Mouse (Mus musculus): ENCODE measurements around the gene Satb1. TPM values are rescaled to one million over a fixed set of nuclear protein-coding genes. Genes with fewer than 3 reads are reported as not detected.

The Satb1 gene
- 38.7 and 40.7 TPM in 2 replicates for polyA plus RNA-seq (2012; rRNA removed)

DNA sequence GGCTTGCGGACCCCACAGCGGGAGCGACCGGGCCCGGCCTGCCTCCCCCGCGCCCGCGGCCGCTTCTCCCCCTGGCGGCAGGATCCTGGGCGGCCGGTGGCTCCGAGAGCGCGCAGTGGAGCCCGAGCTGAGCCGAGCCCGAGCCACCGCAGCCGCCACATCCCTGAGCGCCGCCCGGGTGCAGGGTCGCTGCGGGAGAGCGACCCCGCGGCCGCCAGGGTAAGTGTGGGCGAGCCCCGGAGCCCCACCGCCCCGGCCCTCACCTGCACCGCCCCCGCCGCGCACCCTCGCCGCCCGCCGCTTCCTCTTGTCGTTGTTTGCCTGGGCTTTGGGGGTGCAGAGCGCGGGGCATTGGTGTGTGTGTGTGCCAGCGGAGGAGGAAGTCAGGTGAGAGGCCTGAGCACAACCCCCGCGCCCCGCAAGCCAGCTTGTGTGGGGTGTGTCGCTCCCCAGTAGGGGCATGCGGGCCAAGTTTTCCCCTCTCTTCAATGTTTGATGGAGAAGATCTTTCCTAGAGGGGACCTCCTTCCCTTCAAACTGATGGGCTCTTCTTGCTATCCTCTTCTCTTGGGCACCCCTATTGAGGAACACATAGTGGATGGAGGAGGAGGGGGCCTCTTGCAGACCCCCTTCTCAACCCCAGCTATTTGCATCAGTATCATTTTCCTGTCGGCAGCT, at the start of gene Satb1:
Gene Satb1 (minus strand): TSS at position 391 of the 678 bp plus-strand sequence.
- no peak for DNase-seq (ENCODE audit: extremely low spot score in 1 of 2, low spot score in 1 of 2)

DNA sequence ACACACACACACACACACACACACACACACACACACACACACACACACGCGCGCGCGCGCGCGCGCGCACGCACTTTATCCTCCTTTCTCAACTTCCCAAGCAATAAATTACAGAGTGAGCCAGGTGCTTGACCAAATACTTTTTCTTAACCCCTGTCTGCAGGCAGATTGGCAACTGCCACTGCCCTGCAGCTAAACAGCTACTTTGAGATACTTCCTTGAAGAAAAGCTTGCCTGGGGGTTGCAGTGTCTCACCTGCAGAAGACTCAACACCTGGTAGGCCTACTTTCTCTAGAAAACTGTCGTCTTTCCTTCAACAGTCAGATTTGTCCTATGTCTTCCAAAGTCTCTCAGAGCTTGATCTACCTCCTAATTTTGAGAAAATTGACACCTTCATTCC, 49.5 kb upstream of the Satb1 start:
- DNase-seq (ENCODE audit: extremely low spot score in 1 of 2, low spot score in 1 of 2) = no peak

DNA sequence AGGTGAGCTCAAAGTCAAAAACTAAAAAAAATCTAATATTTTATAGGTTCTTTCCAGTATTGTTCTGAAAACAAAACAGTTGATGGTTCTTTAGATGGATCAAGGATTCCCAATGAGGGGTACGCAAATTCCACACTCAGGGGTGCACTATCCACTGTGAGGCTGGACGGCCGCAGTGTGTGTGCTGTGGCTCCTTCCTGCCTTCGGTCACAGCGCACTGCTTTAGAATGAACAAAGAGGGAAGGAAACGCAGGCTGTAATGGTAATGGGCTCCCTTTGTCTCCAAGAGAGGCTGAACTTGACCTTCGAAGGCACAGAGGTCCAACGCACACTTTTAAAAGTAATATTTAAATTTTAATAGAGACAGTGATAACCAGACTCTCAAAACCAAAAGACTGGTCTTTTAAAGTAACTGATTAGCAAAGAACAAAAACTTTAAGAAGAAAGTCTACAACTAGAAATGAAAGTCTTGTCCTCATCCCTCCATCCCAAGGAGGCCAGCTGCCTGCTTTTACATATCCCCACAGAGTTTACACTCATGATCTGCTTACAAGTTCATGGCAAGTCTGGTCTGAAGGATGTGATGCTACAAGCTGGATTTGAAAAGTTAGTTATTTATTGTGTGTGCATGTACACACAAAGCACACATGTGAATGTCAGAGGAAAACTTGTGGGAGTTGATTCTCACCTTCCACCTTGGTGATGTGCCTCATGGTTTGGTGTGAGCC, 48.0 kb upstream of the Satb1 start:
- no peak for DNase-seq (ENCODE audit: extremely low spot score in 1 of 2, low spot score in 1 of 2)

DNA sequence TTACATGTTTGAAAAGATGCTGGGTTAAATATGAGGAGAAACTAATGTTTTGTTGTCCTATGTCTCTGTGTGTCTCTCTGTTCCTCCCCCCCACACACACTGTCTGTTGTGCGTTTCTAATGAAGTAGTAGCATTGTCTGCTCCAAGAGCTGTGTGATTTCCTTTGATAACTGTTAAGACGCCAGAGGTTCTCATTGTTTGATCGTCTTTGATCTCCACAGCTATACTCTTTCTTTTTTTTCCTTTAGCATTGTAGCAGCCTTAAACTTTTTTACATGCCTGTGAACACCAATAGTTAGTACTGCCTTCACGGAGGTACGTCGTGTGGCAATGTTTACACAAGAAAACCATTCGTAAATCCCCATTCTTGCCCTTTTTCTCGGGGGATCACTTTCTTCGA, 47.1 kb upstream of the Satb1 start:
- no peak for DNase-seq (ENCODE audit: extremely low spot score in 1 of 2, low spot score in 1 of 2)

DNA sequence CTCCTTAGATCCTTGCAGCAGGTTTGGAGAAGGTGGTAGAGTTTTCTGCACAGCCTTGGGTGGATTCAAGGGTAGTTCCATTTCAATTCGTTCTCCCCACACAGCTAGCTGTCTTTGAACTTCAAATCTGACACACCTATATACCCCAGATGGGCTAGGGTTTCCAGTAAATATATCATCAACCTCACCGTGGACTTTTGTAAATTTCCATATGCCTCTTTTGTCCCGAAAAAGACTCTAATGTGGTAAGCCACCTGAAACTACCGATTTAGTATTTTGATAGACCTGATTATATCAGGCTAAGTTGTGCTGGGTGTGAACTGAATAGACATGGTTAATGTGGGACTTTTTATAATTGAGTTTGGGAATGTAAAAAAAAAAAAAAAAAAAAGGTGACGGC, 46.6 kb upstream of the Satb1 start:
- DNase-seq (ENCODE audit: extremely low spot score in 1 of 2, low spot score in 1 of 2) = no peak

DNA sequence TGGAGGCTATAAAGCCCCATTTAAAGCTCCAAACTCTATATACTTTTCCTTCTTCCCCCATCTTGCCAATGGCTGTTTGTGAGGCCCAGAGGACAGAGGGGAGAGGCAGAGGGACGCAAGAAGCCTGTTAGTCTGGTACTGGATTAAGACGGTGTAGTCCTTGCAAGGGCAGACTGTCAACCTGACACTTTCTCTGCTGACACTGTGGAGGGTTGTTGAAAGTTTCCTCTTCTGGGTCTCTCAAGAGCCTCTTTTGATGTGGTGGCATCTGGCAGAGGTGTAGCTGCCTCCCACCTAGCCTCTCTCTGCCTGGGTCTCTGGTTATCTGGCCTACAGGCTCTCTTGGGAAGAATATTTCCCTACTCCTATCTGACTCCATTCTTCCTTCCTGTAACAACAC, 46.1 kb upstream of the Satb1 start:
- no peak for DNase-seq (ENCODE audit: extremely low spot score in 1 of 2, low spot score in 1 of 2)

DNA sequence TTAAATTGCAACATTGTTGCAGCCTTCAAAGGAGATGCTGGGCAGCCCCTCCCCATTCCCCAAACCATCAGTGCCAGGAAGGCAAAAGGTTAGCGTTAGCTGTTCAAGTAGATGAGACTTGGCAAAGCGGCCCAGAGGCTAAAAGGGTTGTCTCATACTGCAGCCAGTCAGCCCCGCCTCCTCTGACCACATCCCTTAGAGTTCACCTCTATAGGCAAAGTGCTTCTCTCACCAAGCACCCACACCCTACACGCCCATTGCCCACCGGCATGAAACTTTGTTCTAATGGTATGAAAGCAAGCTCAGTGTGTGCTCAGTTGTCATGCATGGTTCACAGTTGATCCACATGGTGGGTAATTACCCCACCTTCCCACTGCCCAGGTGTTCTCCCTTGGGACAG, 43.4 kb upstream of the Satb1 start:
- DNase-seq (ENCODE audit: extremely low spot score in 1 of 2, low spot score in 1 of 2) = no peak

DNA sequence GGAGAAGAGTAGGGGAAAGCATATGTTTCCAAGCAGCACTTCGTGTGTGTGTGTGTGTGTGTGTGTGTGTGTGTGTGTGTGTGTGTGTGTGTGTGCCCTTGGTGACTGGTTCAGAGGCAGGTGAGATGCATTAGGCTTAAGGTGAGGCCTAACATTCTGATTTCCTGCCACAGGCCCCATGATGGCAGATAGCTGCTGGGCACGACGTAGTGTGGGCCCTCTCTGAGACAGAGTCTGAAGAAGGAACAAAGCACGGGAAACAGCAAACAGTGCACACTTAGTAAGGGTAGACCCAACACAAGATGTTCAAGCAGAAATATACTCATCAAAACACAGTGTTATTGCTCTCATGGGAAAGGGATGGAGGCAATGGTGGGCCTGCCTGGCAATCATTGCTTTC, 24.5 kb upstream of the Satb1 start:
- no peak for DNase-seq (ENCODE audit: extremely low spot score in 1 of 2, low spot score in 1 of 2)

DNA sequence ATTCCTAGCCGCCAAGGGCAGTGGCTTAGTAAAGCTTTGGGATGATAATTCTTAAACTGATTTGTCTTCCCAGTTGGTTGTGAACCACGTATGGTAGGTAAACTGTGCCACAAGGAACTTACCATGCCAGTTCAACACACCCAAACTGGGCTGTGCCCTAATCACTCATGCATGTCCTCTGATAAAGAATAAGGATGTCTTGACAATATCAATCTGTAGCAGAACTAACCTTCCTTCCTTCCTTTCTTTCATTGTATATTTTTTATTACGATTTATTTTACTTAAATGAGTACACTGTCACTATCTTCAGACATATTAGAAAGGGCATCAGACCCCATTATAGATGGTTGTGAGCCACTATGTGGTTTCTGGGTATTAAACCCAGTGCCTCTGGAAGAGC, 23.2 kb upstream of the Satb1 start:
- no peak for DNase-seq (ENCODE audit: extremely low spot score in 1 of 2, low spot score in 1 of 2)

DNA sequence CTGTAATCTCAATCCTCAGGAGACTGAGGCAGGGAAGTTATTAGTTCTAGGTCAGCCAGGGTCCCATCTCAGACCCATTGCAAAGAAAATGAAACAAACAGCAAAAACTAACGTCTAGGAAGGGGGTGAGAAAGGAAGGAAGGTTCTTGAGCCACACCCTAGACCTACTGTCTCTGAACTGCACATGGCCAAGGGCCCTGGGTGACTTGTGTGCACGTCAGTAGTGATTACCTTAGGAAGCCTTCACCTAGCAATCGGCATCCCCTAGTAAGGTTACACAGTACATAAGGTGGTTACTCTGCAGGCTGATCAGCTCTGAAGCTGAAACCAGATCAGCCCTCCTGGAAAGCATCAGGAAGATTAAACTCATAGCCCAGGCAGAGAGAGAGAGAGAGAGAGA, 22.2 kb upstream of the Satb1 start:
- no peak for DNase-seq (ENCODE audit: extremely low spot score in 1 of 2, low spot score in 1 of 2)

DNA sequence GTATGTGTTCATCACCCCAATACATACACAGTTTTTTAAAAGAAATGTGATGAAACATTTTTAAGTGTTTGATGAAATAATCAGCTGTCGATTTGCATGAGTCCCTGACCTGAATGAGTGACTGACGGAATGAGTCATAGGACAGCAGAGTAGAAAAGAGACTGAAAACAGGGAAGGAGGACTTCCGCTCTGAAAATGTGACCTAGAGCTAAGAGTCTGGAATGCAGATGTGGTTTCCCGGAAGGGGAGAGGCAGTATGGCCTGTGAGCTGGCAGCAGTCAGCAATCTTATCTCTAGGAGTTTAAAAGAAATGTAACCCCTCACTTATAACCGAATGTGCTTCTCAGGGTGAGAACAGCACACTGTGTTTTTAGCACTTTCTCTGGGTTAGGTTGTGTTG, 20.9 kb upstream of the Satb1 start:
- no peak for DNase-seq (ENCODE audit: extremely low spot score in 1 of 2, low spot score in 1 of 2)

DNA sequence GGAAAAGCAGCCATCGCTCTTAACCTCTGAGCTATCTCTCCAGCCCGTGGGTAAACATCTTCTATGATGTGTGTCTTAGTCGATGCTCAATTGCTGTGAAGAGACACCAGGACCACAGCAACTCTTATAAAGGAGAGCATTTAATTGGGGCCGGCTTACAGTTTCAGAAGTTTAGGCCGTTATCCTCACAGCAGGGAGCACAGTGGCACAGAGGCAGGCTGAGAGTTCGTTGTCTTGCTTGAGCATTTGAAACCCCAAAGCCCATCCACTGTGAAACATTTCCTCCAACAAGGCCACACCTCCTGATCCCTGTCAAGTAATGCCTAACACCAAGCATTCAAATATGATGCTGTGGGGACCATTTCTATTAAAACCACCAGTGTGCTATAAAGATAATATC, 7.5 kb upstream of the Satb1 start:
- DNase-seq (ENCODE audit: extremely low spot score in 1 of 2, low spot score in 1 of 2) = no peak

DNA sequence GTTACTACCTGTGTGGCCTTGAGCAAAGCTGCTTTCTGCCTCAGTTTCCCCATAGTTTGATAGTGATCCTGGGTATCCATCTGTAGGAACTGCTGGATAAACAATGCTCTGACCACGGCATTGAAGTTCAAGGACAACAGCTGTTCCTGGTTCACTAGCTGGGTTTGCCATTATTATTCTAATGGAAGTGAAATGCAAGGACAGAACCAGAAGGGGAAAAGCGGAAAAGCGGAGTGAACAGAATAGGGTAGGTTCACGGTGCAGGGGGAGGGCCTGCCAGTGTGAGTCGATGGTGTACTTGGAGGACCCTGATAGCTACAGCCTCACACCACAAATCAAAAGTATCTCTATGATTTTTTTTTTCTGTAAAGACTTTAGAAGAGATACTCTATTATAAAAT, 6.4 kb upstream of the Satb1 start:
- DNase-seq (ENCODE audit: extremely low spot score in 1 of 2, low spot score in 1 of 2) = no peak

DNA sequence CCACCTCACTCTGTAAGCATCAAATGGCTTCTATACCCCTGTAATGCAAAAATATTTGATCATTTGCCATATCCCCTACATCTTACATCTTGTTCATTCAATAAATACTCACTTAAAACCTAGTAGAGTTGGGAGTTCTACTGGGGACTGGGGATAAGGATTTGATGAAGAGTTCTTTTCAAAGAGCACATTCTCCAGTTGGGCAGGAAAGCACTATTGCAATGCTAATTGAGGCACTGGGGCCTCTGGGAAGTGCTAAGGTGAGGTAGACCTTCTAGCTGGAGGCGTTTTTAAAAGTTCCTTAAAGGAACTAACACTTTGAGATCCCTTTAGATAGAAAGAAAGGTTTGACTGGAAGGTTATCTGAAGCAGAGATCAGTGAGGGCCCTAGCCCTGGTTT, 3.8 kb upstream of the Satb1 start:
- no peak for DNase-seq (ENCODE audit: extremely low spot score in 1 of 2, low spot score in 1 of 2)

DNA sequence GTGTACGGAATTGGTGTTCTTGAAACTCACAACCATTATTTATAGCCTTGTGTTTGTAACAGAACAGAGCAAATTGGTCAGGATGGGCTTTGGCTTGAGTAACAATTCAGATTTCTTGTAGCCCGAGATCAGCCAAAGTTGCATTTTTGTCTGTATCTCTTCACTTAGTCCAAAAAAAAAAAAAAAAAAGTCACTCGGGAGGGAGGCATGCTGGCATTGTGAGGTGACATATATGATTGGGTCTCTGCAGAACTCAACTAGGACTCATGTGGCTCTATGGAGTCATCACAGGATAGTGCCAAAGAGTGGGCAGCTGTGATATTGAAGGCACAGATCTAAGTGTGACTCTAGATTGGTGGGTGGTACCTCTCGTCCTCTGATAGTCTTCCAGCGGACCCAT, 3.2 kb upstream of the Satb1 start:
- DNase-seq (ENCODE audit: extremely low spot score in 1 of 2, low spot score in 1 of 2) = no peak

DNA sequence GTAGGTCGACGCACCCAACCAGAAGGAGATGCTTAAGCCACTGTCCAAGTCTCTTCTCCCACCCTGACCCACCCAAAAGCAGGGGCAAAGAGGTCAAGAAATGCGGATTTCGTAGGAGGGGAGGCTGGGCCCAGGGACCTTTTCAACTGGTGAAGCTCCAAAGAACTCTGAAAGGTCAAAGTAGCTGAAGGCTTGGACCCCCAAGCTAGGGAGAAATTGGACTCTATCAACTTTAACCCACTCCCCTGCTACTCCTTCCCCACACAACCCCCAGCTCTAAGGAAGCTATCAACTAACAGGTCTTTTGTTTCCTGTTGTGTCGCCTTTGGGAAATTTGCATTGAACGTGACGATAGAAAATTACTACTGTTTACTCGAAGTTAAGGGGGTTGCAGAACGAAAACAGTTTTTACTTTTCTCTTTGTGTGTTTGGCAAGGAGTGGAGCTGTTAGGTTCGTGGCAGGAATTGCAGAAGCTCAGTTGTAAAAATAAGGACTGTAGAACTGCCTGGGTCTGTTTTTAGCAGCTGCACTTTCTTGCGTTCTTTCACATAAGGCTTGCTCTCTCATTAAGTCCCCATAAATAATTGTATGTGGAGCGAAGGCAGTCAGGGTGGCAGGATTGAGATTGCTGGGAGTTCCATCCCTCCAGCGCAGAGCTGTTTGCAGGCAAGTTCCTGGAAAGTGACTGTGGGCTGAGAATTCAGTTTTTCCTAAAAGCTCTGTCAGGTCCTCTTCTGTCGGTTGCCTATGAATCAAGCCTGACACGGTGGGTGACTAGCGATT, 680 bp upstream of the Satb1 start:
- no peak for DNase-seq (ENCODE audit: extremely low spot score in 1 of 2, low spot score in 1 of 2)

DNA sequence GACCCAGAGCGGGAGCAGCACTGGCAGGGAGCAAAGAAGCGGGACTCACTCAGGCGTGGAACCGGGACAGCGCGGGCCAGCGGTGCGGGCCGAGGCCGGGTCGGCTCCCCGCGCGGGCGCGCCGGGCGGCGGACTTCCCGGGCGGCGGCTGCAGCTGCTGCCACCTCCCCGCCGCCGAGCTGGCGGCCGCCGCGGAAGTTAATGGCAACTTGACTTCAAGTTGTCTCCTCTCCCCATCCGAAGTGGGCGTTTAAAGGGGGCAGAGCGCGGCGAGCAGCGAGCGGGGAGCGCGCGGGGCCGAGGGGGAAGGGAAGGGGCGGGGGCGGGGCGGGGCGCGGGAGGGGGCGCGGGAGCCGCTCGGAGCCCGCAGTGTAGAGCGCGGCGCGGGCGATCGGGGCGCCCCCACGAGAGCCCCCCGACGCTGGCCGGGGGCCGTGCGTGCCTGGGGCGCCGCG, 642 bp downstream of the Satb1 start:
- DNase-seq (ENCODE audit: extremely low spot score in 1 of 2, low spot score in 1 of 2) = no peak

DNA sequence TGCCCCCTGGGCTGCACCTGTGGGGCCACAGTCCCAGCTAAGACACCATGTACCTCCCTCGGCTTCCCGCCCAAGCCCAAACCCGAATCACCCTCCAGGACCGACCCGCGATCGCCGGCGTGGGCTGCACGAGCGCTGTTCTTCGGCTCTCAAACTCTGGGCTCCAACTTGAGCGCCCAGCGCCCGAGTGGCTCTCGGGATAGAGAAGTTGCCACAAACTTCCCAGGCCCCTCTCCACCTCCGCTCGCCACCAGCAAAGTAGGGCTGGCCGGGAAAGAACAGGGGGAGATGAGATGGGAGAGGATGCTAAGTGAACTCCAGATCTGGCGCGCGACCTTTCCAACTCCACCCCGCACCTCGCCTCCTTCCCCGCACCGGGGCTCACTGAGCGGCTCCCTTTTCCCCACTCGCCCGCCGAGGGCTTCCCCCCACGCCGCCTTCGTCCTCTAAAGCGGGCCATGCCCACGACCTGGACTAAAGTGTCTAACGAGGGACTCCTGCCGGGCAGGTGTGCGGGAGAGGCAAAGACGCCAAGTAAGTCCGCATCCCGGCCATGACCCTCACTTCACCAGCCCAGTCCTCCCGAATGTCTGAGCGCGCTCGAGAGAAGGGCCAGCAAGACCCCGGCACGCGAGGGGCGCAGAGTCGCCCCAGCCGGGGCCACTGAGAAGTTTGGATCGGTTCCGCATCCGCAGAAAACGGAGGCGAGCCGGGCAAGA, 1.2 kb downstream of the Satb1 start:
- DNase-seq (ENCODE audit: extremely low spot score in 1 of 2, low spot score in 1 of 2) = no peak

DNA sequence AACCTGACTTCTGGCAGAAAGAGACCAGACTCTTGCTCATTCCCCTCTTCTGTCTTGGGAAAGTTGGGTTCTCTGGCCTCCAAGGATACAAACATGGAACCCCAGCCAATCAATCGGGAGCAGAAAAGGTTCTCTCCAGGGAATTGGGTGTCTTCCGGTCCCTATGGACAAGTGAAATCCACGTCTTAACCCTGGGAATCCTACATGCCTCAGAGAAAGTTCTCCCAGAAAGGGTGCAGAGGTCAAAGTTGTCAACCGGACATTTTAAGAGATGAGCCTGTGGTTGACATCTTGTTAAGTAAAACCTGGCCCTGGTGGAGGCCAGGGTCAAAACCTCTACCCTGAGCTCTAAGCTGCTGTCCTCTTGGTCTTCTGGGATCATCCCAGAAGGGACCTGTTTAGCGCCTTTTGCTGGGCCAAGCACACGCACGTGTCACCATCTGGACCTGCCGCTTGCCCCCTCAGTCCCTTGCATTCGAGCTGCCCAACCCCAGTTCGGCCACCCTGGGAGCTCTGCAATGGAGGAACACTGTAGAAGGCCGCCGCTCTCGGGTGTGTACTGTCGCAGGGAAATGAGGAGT, 1.9 kb downstream of the Satb1 start:
- no peak for DNase-seq (ENCODE audit: extremely low spot score in 1 of 2, low spot score in 1 of 2)

DNA sequence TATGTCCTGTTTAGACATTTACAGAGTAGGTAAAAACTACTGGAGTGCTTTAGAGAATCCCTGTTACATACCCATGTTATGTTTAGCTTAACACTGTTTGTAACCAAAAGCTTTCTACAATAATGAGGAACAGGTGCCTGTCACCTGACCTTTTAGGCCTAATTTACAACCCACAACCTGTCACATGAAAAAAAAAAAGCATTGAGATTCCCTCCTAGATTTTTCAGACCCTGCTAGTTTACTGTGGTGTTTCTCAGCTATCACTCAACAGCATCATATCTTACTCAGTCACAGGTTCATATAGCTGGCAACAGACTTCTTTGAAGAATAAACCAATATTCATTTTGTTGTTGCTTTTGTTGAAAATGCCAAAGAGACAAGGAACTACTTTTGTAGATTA, 3.7 kb downstream of the Satb1 start:
- no peak for DNase-seq (ENCODE audit: extremely low spot score in 1 of 2, low spot score in 1 of 2)

Measured in frontal cortex, adult 2 months (tissue).